Mouse (Mus musculus) kidney, adult 2 months (tissue): ENCODE data around the gene Fry. TPM values are rescaled to one million over a fixed set of nuclear protein-coding genes. Genes with fewer than 3 reads are reported as not detected.

Experiments
- DNase-seq: peaks from one replicate; pipeline ENCODE4 v3.0.0; 2021
- H3K27ac ChIP-seq: fragments of 200-500 bp; 2 replicates; pipeline ENCODE4 v1.5.1; 2012; ENCODE audit warnings: low read depth, low read length, control low read depth, inconsistent platforms; ENCODE audit not compliant: insufficient read depth
- H3K27me3 ChIP-seq: fragments of 200-500 bp; replicated peaks from 2 replicates; pipeline ENCODE4 v1.6.1; 2012; ENCODE audit warnings: mild to moderate bottlenecking, moderate library complexity, low read length, inconsistent platforms; ENCODE audit not compliant: control insufficient read depth, insufficient read depth
- H3K36me3 ChIP-seq: fragments of 200-500 bp; 2 replicates; pipeline ENCODE4 v1.6.1; 2012; ENCODE audit warnings: mild to moderate bottlenecking, moderate library complexity, low read length, inconsistent platforms; ENCODE audit not compliant: control insufficient read depth, insufficient read depth
- H3K4me1 ChIP-seq: fragments of 200-500 bp; 2 replicates; pipeline ENCODE4 v1.6.1; 2011; ENCODE audit warnings: low read length; ENCODE audit not compliant: control insufficient read depth, insufficient read depth
- H3K4me3 ChIP-seq: fragments of 200-500 bp; 2 replicates; pipeline ENCODE4 v1.5.1; 2011; ENCODE audit warnings: mild to moderate bottlenecking, low read depth, low read length, control low read depth; ENCODE audit not compliant: insufficient read depth
- CTCF ChIP-seq: fragments of 200-500 bp; conservative IDR thresholded peaks from 2 replicates; pipeline ENCODE4 v1.5.1; 2011; ENCODE audit warnings: low read depth, mild to moderate bottlenecking, control low read depth, low read length, moderate library complexity, mixed read lengths; ENCODE audit not compliant: insufficient read depth, insufficient read length
- POLR2A ChIP-seq: fragments of 200-500 bp; IDR thresholded peaks from one replicate; pipeline ENCODE4 v1.6.1; 2011; ENCODE audit warnings: low read depth, low read length, control low read depth
- WGBS: fragments of 180-500 bp; shearing (Covaris S2); methylation state at CpG from one replicate; pipeline ENCODE4 v1.1.7; 2018; 5-methylcytosine and 5-hydroxymethylcytosine counted together
- polyA plus RNA-seq: library from polyadenylated mRNA; depleted of rRNA; stranded (reverse); fragments of >200 nt; gene quantifications from 2 replicates; pipeline ENCODE4 v1.2.3, GENCODE M21; 2012

The Fry gene
- polyA plus RNA-seq, 1 experiment = 12.9 TPM

DNA sequence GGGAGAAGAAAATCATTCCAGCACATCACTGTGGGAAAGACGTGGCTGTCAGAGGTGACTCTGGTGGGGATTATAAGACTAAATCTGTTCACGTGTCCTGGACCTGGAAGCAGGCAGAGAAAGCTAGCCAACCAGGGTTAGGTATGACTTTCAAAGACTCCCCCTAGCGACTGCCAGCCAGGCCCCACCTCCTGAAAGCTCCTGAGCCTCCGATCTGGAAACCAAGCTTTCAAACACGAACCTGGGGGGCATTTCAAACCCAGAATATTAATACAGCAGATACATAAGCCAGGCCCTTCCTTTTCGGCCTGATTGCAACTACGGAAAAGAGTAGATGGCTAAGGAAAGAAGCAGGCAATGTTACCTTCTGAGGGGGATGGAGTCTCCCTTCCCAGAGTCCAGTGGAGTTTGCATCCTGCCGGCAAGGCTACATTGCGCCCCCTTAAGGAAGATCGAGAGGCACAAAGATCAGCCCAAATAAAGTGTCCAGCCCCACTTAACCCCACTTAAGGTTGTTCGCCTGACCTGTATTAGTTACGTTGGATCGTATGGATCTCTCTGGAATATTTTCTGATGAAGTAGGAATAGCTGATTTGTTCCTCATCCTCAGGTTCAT is 284.5 kb downstream of the Fry start:
- TF ChIP-seq CTCF (peak; percentile 15; the same call in 1 of the 2 replicates), POLR2A (no peak)
- DNase-seq = no peak
- Histone ChIP-seq H3K4me3 (no peak overlapping the region), H3K27ac (no peak overlapping the region), H3K27me3 (no peaks in the 10 kb centered on the region), H3K36me3 (no peaks in the 10 kb centered on the region), H3K4me1 (no peaks in the 10 kb centered on the region)
- 54% methylated on average over 13 of the region's 13 CpGs for WGBS

DNA sequence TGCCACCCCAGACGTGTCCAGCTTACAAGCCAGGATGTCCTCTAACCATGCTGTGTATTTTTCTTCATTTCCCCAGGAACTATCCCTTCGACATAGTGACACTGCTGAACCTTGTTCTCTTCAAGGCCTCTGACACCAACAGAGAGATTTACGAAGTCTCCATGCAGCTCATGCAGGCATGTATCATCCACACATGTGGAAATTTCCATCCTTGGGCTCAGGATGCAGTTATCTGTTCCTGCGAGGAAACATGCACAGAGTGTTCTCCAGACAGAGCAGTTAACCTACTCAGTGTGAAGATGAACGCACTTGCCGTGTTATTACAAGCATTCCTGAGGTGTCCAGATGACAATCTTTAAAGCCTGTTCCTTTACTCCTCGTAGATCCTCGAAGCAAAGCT is 286.4 kb downstream of the Fry start:
- Histone ChIP-seq H3K27ac (no peak overlapping the region), H3K36me3 (no peaks in the 10 kb centered on the region), H3K27me3 (no peaks in the 10 kb centered on the region), H3K4me1 (no peaks in the 10 kb centered on the region), H3K4me3 (no peak overlapping the region)
- TF ChIP-seq CTCF (no peak), POLR2A (no peak)
- 51% methylated on average over 8 of the region's 8 CpGs for WGBS
- DNase-seq = no peak

DNA sequence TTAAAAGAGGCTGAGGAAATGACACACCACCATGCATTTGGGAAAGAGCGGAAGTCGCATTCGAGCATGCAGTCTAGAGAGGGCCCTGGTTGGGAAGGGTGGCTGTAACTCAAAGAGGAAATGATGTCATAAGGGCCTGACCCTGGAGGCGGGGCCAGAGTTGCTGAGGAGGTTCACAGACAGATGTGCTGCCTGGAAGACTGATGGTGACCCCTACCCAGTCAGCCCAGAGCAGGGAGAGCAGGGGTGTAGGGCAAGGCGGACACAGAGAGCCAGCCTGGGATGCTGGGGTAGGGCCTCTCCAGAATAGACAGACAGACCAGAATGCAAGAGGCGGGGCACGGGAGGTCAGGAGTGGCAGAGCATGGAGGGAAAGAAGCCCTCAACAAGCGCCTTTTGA is 290.5 kb downstream of the Fry start:
- Histone ChIP-seq H3K4me3 (no peak overlapping the region), H3K4me1 (no peaks in the 10 kb centered on the region), H3K36me3 (no peaks in the 10 kb centered on the region), H3K27me3 (no peaks in the 10 kb centered on the region), H3K27ac (no peak overlapping the region)
- TF ChIP-seq CTCF (no peak), POLR2A (no peak)
- DNase-seq = peak; percentile 20
- 70% methylated on average over 8 of the region's 8 CpGs for WGBS

DNA sequence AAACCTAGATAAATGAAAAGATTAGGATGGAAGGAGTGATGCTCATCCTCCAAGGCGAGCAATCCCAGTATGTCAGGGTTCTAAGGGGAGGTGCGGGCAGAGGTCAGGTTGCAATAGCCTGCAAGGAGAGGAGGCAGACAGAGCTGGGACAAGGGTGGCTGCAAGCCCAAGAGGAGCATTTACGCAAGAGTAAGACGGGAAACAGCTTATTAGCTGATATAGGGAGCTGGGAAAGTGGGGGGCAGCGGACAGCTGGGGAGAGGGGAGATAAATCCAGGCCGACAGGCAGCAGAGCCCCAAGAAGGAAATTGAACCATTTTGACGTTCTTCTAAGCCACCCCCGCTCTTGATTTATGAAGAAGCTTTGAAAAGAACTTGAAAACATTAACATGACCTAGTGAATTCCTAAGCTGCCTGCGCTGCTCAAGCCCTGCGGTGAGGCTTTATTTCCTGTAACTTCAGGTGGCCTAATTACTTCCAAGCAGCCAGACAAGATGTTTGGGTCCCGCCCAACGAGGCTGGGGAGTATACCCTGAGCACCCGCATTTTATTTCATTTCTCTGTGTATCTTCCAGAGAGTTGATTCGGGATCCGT is 291.1 kb downstream of the Fry start:
- no peak for TF ChIP-seq POLR2A
- TF ChIP-seq CTCF = no peak
- Histone ChIP-seq H3K4me1 (no peaks in the 10 kb centered on the region), H3K27ac (no peak overlapping the region), H3K36me3 (no peaks in the 10 kb centered on the region), H3K4me3 (no peak overlapping the region), H3K27me3 (no peaks in the 10 kb centered on the region)
- DNase-seq = peak; percentile 38
- 20% methylated on average over 15 of the region's 15 CpGs for WGBS

DNA sequence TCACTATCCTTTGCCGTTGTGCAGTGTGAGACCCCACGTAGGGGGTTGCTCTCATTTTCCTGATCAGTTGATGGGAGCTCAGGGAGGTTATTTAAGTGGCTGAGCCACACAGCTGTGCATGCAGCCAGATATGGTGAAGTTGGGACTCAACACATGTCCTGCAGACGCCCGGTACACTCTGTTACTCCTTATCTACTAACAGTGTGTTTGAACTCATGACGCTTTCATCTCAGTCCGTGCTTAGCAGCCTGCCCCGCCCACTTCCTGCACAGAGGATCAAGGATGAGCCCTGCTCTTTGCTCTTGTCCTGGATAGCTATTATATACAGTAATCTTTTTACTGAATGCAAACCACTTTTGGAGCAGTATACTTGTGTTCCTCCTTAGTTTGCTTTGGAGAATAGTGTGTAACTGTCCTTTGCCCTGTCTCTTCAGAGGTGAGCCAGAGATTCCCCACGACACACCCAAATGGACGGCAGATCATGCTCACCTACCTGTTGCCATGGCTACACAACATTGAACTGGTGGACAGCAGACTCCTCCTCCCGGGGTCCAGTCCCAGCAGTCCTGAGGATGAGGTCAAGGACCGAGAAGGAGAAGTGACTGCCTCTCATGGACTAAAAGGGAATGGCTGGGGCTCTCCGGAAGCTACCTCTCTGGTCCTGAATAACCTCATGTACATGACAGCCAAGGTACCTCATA is 294.5 kb downstream of the Fry start:
- WGBS = 76% methylated on average over 12 of the region's 12 CpGs
- Histone ChIP-seq H3K27ac (no peak overlapping the region), H3K4me3 (no peak overlapping the region), H3K4me1 (no peaks in the 10 kb centered on the region), H3K36me3 (no peaks in the 10 kb centered on the region), H3K27me3 (no peaks in the 10 kb centered on the region)
- no peak for TF ChIP-seq CTCF
- no peak for TF ChIP-seq POLR2A
- no peak for DNase-seq

DNA sequence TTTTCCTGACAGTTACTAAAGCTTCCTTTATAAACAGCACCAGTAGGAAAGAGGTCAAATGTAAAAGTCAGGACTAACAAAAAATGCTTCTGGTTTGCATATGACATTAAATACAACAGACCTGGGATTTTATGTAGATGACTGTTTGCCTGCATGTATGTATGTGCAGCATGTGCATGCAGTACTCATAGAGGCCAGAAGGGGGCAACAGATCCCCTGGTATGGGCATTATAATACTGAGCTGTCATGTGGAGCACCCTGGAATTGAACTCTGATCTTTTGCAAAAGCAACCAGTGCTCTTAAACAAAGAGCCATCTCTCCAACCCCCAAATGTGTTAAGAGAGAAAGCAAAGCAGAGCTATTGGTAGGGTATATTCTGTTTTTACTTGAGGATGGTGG is 296.4 kb downstream of the Fry start:
- H3K27ac ChIP-seq = no peak overlapping the region
- no peak overlapping the region for H3K4me3 ChIP-seq
- no peaks in the 10 kb centered on the region for H3K4me1 ChIP-seq
- TF ChIP-seq POLR2A (no peak), CTCF (no peak)
- no peaks in the 10 kb centered on the region for H3K27me3 ChIP-seq
- no peaks in the 10 kb centered on the region for H3K36me3 ChIP-seq
- DNase-seq = no peak

DNA sequence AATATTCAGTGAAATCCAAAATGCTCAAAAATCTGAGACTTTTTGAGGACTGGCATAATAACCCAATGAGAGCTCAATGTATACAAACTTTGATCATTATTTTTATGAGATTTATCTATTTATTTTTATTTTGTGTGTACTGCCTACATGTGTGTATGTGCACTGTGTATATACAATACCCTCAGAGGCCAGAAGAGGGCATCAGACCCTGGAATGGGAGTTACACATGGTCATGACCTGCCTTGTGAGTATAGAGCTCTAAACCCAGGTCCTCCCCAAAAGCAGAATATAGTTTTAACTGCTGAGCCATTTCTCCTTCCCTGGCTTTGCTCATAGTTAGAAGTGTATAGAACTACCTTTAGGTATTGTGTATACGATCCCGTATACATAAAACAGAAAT is 298.8 kb downstream of the Fry start:
- no peak overlapping the region for H3K27ac ChIP-seq
- H3K4me3 ChIP-seq = no peak overlapping the region
- no peaks in the 10 kb centered on the region for H3K4me1 ChIP-seq
- no peak for TF ChIP-seq POLR2A
- no peak for TF ChIP-seq CTCF
- 95% methylated on average over 2 of the region's 2 CpGs for WGBS
- no peaks in the 10 kb centered on the region for H3K27me3 ChIP-seq
- no peak for DNase-seq
- H3K36me3 ChIP-seq = no peaks in the 10 kb centered on the region
